Mouse (Mus musculus) thymus, postnatal 4 days (tissue): Measurements from ENCODE around the gene Syn3.

Experiments
- DNase-seq: peaks from one replicate; pipeline ENCODE4 v3.0.0; 2021

The Syn3 gene

GRCm38 (mm10) chr10:86272826-86273225 lies 225.9 kb downstream of the Syn3 start:
- DNase-seq, result no peak

GRCm38 (mm10) chr10:86270254-86270653 lies 228.4 kb downstream of the Syn3 start:
- DNase-seq, result no peak

- DNase-seq, result no peak
Observed at GRCm38 (mm10) chr10:86264618-86265017, 234.1 kb downstream of the Syn3 start.

- DNase-seq, result no peak
Observed at GRCm38 (mm10) chr10:86261725-86262124, 237.0 kb downstream of the Syn3 start.

GRCm38 (mm10) chr10:86258992-86259391 lies 239.7 kb downstream of the Syn3 start:
- DNase-seq, result no peak

- no peak for DNase-seq
Observed at GRCm38 (mm10) chr10:86258046-86258445, 240.7 kb downstream of the Syn3 start.

GRCm38 (mm10) chr10:86257045-86257444 lies 241.7 kb downstream of the Syn3 start:
- no peak for DNase-seq

- DNase-seq, result no peak
Observed at GRCm38 (mm10) chr10:86256221-86256620, 242.5 kb downstream of the Syn3 start.

- no peak for DNase-seq
Observed at GRCm38 (mm10) chr10:86250149-86250922, 248.4 kb downstream of the Syn3 start.

- DNase-seq, result no peak
Observed at GRCm38 (mm10) chr10:86249283-86249682, 249.4 kb downstream of the Syn3 start.

- no peak for DNase-seq
Observed at GRCm38 (mm10) chr10:86248807-86249206, 249.9 kb downstream of the Syn3 start.

GRCm38 (mm10) chr10:86248131-86248740 lies 250.5 kb downstream of the Syn3 start:
- no peak for DNase-seq

GRCm38 (mm10) chr10:86245396-86245795 lies 253.3 kb downstream of the Syn3 start:
- DNase-seq, result no peak

- DNase-seq, result no peak
Observed at GRCm38 (mm10) chr10:86243525-86243924, 255.2 kb downstream of the Syn3 start.

GRCm38 (mm10) chr10:86242721-86243120 lies 256.0 kb downstream of the Syn3 start:
- no peak for DNase-seq

- DNase-seq, result no peak
Observed at GRCm38 (mm10) chr10:86230006-86230405, 268.7 kb downstream of the Syn3 start.

- DNase-seq, result no peak
Observed at GRCm38 (mm10) chr10:86225480-86225879, 273.2 kb downstream of the Syn3 start.

- DNase-seq, result no peak
Observed at GRCm38 (mm10) chr10:86218984-86219383, 279.7 kb downstream of the Syn3 start.

GRCm38 (mm10) chr10:86216836-86217235 lies 281.9 kb downstream of the Syn3 start:
- DNase-seq, result no peak

GRCm38 (mm10) chr10:86212062-86212461 lies 286.6 kb downstream of the Syn3 start:
- DNase-seq, result no peak

GRCm38 (mm10) chr10:86203915-86204314 lies 294.8 kb downstream of the Syn3 start:
- DNase-seq, result no peak

- no peak for DNase-seq
Observed at GRCm38 (mm10) chr10:86203175-86203574, 295.5 kb downstream of the Syn3 start.

GRCm38 (mm10) chr10:86201826-86202225 lies 296.9 kb downstream of the Syn3 start:
- DNase-seq, result no peak

GRCm38 (mm10) chr10:86201006-86201405 lies 297.7 kb downstream of the Syn3 start:
- no peak for DNase-seq
